Mouse (Mus musculus): ENCODE results near the gene Mbtps2.

Gene Mbtps2

DNA sequence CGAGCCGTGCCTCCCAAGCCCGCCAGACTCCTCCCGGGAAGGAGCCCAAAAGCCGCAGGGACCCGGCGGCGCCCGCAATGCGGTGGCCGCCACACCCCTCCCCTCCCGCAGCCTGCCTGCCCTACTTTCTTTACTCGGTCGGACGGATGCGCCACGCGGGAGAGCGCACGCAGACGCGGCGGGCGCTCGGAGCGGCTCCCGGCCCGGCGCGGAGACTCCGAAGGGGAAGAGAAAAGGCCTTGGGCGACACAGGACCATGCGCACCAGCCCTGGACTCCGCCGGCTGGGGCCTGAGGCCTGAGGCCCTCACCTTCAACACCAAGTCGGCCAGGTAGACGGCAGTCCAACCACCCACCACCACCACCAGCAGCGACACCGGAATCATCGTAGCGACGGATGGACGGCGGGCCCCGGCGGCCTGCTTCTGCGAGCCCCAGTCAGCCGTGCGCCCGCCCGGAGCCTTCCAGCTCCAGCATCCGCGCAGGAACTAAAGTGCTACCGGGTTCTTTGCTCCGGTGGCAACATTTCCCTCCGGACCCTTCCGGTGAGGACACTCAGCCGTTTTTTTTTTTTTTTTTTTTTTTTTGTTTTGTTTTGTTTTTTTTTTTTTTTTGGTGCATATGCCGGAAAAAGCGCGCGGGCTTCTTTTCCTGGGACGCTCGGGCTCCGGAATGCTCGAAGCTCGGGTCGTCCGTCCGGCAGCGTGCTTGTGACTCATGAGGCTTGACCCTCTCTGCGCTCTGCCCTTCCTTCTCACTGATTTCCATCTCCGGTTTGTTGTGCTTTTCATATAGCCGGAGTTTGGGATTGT is at the start of gene Mbtps2:
Gene Mbtps2 (minus strand): TSS at position 530 of the 811 bp plus-strand sequence.
- peak; percentile 5 to 40 for DNase-seq (ENCODE audit: low read depth in 1 of 2, low spot score in 2 of 2)

- no peak for DNase-seq (ENCODE audit: low read depth in 1 of 2, low spot score in 2 of 2)
These were observed 47.9 kb upstream of the Mbtps2 start for GRCm38 (mm10) chrX:157646399-157646798.

GRCm38 (mm10) chrX:157644700-157645099 is 46.2 kb upstream of the Mbtps2 start:
- no peak for DNase-seq (ENCODE audit: low read depth in 1 of 2, low spot score in 2 of 2)

DNA sequence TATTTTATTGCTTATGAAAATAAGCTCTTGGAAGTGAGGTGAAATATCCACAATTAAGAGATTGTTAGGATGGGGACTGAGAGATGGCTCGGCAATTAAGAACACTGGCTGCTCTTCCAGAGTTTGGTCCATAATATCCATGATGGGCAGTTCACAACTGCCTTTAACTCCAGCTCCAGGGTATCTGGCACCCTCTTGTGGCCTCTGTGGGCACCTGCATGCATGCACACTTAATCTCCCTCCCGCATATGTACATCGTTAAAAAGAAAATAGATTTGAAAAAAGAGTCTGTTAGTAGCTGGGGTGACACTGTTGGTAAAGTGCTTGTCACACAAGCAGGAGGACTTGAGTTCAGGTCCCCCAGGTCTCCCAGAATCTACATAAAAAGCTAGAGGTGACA is 45.8 kb upstream of the Mbtps2 start:
- no peak for DNase-seq (ENCODE audit: low read depth in 1 of 2, low spot score in 2 of 2)

GRCm38 (mm10) chrX:157642856-157643255 is 44.3 kb upstream of the Mbtps2 start:
- DNase-seq (ENCODE audit: low read depth in 1 of 2, low spot score in 2 of 2): no peak

DNA sequence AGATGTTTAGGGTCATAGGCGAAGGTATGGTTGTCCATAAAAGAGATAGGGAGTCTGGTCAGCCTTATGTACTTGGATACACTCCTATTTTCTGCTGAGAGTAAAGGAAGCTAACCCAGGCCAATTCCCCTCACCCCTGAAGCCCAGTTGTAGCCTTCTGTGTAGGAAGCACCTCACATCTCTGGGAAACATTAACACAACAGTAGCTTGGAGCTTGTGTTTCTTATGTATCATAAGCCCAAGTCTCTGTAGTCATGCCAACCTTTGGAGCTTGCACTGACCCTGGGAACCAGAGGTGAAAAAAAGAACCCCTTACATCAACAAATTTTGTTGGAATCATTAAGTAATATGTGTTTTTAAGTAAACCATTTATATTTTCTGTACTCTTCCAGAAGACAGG is 38.7 kb upstream of the Mbtps2 start:
- DNase-seq (ENCODE audit: low read depth in 1 of 2, low spot score in 2 of 2): no peak

- no peak for DNase-seq (ENCODE audit: low read depth in 1 of 2, low spot score in 2 of 2)
These were observed 35.3 kb upstream of the Mbtps2 start for GRCm38 (mm10) chrX:157633676-157634414.

DNA sequence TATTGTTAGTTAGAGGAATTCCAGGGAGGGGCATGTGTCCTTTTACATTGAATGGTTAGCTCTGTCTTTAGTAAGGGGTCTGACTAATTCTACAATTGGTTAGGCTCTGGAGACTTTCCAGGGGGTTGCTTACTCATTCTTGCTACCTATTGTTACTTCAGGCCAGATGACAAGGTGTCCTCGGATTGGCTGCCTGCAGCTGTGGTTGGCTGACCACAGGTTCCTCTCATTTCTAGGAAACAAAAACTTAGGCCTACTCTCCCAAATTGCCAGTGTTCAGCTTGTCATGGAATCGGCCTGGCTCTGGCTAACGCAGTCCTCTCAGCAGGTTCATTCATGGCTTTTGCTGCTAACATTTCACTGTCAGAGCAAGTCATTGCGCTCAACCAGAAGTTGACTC is 31.8 kb upstream of the Mbtps2 start:
- DNase-seq (ENCODE audit: low read depth in 1 of 2, low spot score in 2 of 2): no peak

- no peak for DNase-seq (ENCODE audit: low read depth in 1 of 2, low spot score in 2 of 2)
These were observed 14.4 kb upstream of the Mbtps2 start for GRCm38 (mm10) chrX:157612894-157613293.

DNA sequence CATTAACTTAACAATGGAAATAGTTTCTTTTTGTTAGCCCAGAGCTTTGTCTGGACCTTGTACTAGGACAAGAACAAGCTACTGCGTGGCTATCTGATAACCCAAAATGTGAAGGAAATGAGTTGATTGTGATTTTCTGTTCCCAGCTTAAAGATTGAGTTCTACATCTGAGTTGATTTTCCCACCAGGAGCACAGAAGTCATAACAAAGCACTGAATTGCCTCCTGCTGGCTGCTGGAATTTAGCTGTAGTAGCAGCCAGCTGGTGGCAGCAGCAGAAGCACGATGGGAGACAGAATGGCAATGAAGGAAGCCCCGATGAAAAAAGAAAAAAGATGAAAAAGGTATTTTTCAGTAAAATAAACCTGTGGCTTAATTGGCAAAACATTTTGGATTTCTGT is 2.9 kb upstream of the Mbtps2 start:
- no peak for DNase-seq (ENCODE audit: low read depth in 1 of 2, low spot score in 2 of 2)

DNA sequence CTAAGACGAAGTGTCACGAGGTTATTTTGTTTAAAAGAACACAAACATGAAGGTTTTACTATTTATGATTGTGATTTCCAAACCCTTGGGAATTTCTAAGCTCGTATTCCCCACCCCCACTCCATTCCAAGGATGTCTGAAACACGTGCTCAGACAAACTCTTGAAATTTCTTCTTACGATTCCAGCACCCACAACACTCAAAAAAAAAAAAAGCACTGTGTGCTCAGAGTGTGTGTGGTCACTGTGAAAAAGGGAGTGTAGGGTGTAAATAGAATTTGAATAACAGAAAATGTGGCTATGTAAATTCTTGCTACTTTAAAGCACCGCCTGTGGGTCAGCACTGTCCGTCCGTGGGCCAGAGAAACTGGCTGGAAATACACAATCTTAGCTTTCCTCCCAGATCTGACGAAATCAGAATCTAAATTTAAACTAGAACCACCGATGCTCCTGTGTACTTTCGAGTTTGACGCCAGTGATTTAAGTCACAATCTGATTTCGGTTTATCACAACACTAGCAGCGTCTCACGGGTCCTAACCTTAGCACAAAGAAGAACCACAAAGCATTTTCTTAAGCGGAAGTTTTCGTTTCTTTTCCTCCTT is 830 bp downstream of the Mbtps2 start:
- DNase-seq (ENCODE audit: low read depth in 1 of 2, low spot score in 2 of 2): no peak

DNA sequence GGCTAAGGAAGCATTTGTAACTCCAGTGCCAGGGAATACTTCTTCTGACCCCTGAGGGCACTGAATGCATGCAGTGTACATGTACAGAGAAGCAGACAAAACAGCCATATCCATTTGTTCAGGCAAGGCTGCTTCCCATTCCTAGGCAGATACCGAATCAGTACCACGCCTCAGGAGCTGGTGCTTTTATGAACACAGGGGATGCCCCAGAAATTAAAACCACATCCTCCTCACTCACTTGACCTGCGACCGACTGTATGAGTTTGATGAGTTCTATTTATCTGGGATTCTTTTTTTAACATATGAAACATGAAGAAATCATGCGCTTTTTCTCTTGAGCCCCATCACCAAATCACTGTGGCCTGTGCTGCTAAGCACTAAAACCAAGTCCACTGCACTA is 1.7 kb downstream of the Mbtps2 start:
- no peak for DNase-seq (ENCODE audit: low read depth in 1 of 2, low spot score in 2 of 2)

GRCm38 (mm10) chrX:157595927-157596326 is 2.6 kb downstream of the Mbtps2 start:
- no peak for DNase-seq (ENCODE audit: low read depth in 1 of 2, low spot score in 2 of 2)

DNA sequence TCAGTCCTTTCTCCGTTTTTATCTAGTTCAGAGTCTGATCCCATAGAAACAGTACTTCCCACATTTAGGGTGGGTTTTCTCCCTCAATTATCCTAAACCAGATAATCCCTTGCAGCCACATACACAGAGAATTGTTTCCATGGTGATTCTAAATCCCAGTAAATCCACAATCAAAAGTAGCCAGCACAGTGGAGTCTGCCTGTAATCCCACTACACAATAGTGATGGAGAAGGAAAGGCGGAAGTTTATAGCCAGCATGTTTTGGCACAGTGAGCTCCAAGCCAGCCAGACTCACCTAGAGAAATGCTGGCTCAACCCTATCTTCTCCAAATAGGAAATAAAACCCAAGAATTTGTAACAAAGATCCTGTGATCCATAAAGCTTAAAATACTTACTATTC is 3.9 kb downstream of the Mbtps2 start:
- no peak for DNase-seq (ENCODE audit: low read depth in 1 of 2, low spot score in 2 of 2)

DNA sequence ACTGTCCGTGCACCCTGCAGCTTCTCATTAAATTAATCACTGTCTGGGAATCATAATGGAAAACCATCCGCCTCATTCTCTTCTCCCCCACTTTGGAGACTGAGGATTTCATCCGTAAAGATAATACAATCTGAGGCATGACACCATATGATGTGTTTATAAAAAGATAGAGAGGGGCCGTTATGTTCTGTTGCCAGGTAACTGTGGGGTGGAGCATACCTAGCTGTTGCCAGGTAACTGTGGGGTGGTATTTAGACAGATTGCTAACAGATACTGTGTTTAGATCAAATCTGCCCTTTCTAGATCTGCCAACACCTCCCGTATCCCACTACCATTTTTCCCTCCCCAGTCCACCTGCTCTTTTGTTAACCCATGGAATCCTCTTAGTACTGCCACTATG is 11.5 kb downstream of the Mbtps2 start:
- DNase-seq (ENCODE audit: low read depth in 1 of 2, low spot score in 2 of 2): no peak

DNA sequence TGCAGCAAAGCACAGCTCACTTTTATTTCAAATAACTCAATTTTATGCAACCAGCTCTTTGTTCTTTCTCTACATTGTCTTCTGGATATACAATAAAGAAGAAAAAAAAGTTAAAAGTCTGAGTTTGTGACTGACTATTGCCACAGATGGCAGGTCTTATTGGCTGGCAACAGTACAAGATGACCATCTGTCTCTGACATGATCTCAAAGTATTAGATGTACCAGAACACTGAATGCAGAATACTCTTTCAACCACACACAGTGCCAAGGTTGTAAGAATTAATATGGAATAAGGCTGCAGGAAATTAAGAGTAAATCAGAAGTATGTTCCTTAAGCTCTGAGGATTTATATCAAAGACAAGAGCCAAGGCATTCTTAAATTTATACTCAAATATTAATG is 12.1 kb downstream of the Mbtps2 start:
- no peak for DNase-seq (ENCODE audit: low read depth in 1 of 2, low spot score in 2 of 2)

GRCm38 (mm10) chrX:157579108-157579614 is 19.4 kb downstream of the Mbtps2 start:
- no peak for DNase-seq (ENCODE audit: low read depth in 1 of 2, low spot score in 2 of 2)

- no peak for DNase-seq (ENCODE audit: low read depth in 1 of 2, low spot score in 2 of 2)
These were observed 23.8 kb downstream of the Mbtps2 start for GRCm38 (mm10) chrX:157574683-157575082.

DNA sequence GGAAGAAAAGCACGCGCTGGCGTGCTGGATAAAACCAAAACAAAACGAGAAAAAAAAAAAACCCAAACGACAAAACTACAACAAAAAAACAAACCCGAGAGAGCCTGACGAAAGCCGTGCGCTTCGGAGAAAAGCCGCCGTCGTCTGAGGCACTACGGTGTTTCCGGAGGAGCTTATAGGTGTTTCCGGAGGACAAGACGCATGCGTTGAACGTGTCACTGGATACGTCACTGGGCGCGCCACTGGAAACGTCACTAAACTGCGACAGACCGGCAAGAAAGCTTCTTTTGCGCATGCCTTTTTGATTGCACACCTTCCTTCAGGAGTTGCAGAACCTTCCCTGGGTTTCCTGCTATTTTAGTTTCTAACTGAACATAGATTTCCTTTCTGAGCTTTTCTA is 29.7 kb downstream of the Mbtps2 start, which contains the start of gene Yy2:
Gene Yy2 (minus strand): TSS at position 146 of the 400 bp plus-strand sequence.
- no peak for DNase-seq (ENCODE audit: low read depth in 1 of 2, low spot score in 2 of 2)

DNA sequence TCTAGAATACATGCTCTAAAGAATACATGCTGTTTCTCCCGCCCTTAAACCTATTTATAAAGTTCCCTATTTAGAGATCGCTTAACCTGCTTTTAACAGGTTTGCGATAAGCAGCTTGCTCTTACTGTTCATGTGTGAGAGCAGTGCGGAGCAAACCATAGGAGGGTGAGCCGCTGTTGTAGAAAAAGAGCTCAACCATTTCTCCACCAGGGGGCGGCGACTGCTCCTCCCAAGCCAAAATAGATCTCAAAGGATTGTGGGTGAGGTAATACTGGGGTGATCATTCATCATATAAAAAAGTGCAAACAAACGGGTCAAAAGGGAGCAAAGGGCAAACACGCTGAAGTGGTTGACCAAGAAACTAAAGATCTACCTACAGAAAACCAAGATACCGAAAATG is 34.7 kb downstream of the Mbtps2 start:
- no peak for DNase-seq (ENCODE audit: low read depth in 1 of 2, low spot score in 2 of 2)

DNA sequence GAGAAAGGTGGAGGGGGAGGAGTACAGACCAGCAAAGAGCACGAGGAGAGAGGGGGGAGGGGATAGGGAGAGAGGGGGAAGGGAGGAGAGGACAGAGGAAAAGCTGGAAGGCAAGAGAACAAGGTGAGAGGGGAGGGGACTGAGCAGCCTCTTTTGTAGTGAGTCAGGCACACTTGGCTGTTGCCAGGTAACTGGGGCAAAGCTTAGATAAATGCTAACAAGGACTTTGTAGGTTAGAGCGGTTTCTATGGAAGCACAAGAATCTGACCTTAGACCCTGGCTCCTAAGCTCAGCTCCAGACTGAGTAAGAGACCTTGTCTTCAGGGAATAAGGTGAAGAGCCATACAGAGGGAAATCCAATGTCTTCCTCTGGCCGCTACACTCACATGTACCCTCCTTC is 51.4 kb downstream of the Mbtps2 start:
- no peak for DNase-seq (ENCODE audit: low read depth in 1 of 2, low spot score in 2 of 2)

GRCm38 (mm10) chrX:157506400-157506799 is 92.1 kb downstream of the Mbtps2 start:
- no peak for DNase-seq (ENCODE audit: low read depth in 1 of 2, low spot score in 2 of 2)
